Mouse (Mus musculus) urinary bladder, postnatal 14 days (tissue): Measurements from ENCODE around the gene Slc9a9.

Source experiments
- DNase-seq: peaks from one replicate; pipeline ENCODE4 v3.0.0; 2021; ENCODE audit warnings: low spot score

The Slc9a9 gene

GRCm38 (mm10) chr9:94838479-94839031 lies 168.8 kb downstream of the Slc9a9 start:
- DNase-seq, result no peak

- no peak for DNase-seq
These were observed 169.5 kb downstream of the Slc9a9 start for GRCm38 (mm10) chr9:94839204-94839603.

GRCm38 (mm10) chr9:94840398-94840797 lies 170.7 kb downstream of the Slc9a9 start:
- no peak for DNase-seq

GRCm38 (mm10) chr9:94840972-94841371 lies 171.3 kb downstream of the Slc9a9 start:
- DNase-seq, result no peak

- no peak for DNase-seq
These were observed 174.5 kb downstream of the Slc9a9 start for GRCm38 (mm10) chr9:94844176-94844575.

- DNase-seq, result no peak
These were observed 177.9 kb downstream of the Slc9a9 start for GRCm38 (mm10) chr9:94847624-94848023.

- no peak for DNase-seq
These were observed 181.8 kb downstream of the Slc9a9 start for GRCm38 (mm10) chr9:94851550-94851949.

GRCm38 (mm10) chr9:94856093-94856492 lies 186.4 kb downstream of the Slc9a9 start:
- DNase-seq, result no peak

GRCm38 (mm10) chr9:94868557-94868956 lies 198.8 kb downstream of the Slc9a9 start:
- DNase-seq, result no peak

GRCm38 (mm10) chr9:94869023-94869799 lies 199.5 kb downstream of the Slc9a9 start:
- no peak for DNase-seq

GRCm38 (mm10) chr9:94882517-94882916 lies 212.8 kb downstream of the Slc9a9 start:
- no peak for DNase-seq

GRCm38 (mm10) chr9:94883435-94883834 lies 213.7 kb downstream of the Slc9a9 start:
- DNase-seq, result no peak

GRCm38 (mm10) chr9:94885151-94885550 lies 215.4 kb downstream of the Slc9a9 start:
- no peak for DNase-seq

GRCm38 (mm10) chr9:94889647-94890046 lies 219.9 kb downstream of the Slc9a9 start:
- no peak for DNase-seq

- DNase-seq, result no peak
These were observed 226.2 kb downstream of the Slc9a9 start for GRCm38 (mm10) chr9:94895882-94896281.

GRCm38 (mm10) chr9:94904180-94904579 lies 234.5 kb downstream of the Slc9a9 start:
- no peak for DNase-seq

- no peak for DNase-seq
These were observed 237.4 kb downstream of the Slc9a9 start for GRCm38 (mm10) chr9:94907020-94907610.

- DNase-seq, result peak; percentile 24
These were observed 242.4 kb downstream of the Slc9a9 start for GRCm38 (mm10) chr9:94912071-94912470.

GRCm38 (mm10) chr9:94922062-94922461 lies 252.4 kb downstream of the Slc9a9 start:
- DNase-seq, result no peak

GRCm38 (mm10) chr9:94925845-94926244 lies 256.1 kb downstream of the Slc9a9 start:
- peak; percentile 7 for DNase-seq

- DNase-seq, result no peak
These were observed 257.4 kb downstream of the Slc9a9 start for GRCm38 (mm10) chr9:94927101-94927500.

- DNase-seq, result no peak
These were observed 275.9 kb downstream of the Slc9a9 start for GRCm38 (mm10) chr9:94945569-94946135.

GRCm38 (mm10) chr9:94947246-94947645 lies 277.5 kb downstream of the Slc9a9 start:
- no peak for DNase-seq
